Comparison of ENCODE assay signal across 12 mouse cellular contexts in the genomic region with DNA sequence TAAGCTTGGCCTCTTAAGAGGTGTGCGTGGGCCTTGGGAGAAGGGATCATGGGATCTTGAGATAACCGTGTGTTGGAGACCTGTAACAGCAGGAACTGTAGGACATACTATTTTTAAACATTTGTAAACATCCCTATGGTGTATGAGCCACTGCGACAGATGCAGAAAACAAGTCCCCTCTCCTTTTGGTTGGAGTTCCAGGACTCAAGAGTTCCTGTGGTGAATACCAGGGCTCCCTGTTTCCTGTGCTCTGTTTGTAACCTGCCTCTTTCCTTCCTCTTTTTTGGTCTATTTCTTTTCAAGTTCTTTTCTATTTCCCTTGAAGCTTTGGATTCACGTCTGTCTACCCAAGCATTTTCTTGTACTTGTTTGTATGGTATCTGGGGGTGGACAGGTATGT. TPM values are rescaled to one million over a fixed set of nuclear protein-coding genes. Genes with fewer than 3 reads are reported as not detected.
DNase-seq lines count a peak whose midpoint lies in the region; ATAC-seq and TF ChIP-seq lines count a peak whose summit lies in the region.
"Had no signal": no experiment of that assay in that cellular context is flagged by ENCODE, and none has a peak within 500 bp of the region (broad histone marks: within the 10 kb centered on the region; RNA-seq: fewer than 3 reads in every experiment).

No protein-coding gene starts in this region.

- no peaks in the 10 kb centered on the region for H3K27me3 ChIP-seq in heart, embryonic 15.5 days
- H3K27me3 ChIP-seq in midbrain, embryonic 13.5 days, result no peaks in the 10 kb centered on the region
- no peaks in the 10 kb centered on the region for H3K27me3 ChIP-seq in midbrain, embryonic 10.5 days (ENCODE audit: low read depth, poor library complexity, severe bottlenecking)
- no peaks in the 10 kb centered on the region for H3K27me3 ChIP-seq in hindbrain, postnatal 0 days (ENCODE audit: insufficient read depth, low read length)
- no peaks in the 10 kb centered on the region for H3K27me3 ChIP-seq in neural tube, embryonic 14.5 days (ENCODE audit: control insufficient read depth, insufficient read depth, low read length)
- H3K27me3 ChIP-seq: stomach, embryonic 15.5 days had no signal

- no peak overlapping the region for H3K4me3 ChIP-seq in heart, embryonic 15.5 days
- H3K4me3 ChIP-seq in midbrain, embryonic 13.5 days (replicated peaks), result peak overlapping the region; percentile 88
- H3K4me3 ChIP-seq in midbrain, embryonic 10.5 days, result no peak overlapping the region
- H3K4me3 ChIP-seq in hindbrain, postnatal 0 days (ENCODE audit: low read length), result peak overlapping the region; percentile 85
- H3K4me3 ChIP-seq in neural tube, embryonic 14.5 days (ENCODE audit: low read depth, low read length), result peak overlapping the region; percentile 61
- H3K4me3 ChIP-seq: stomach, embryonic 15.5 days had no signal

- H3K4me2 ChIP-seq in heart, embryonic 15.5 days, result peak overlapping the region; percentile 87; the same call in 1 of the 2 replicates
- H3K4me2 ChIP-seq in midbrain, embryonic 13.5 days (replicated peaks), result peak overlapping the region; percentile 71
- peak overlapping the region; percentile 78 for H3K4me2 ChIP-seq in hindbrain, postnatal 0 days (ENCODE audit: low read depth, low read length)
- H3K4me2 ChIP-seq in neural tube, embryonic 14.5 days (ENCODE audit: low read depth, low read length), result peak overlapping the region; percentile 78
- H3K4me2 ChIP-seq: stomach, embryonic 15.5 days had no signal

- H3K9ac ChIP-seq in heart, embryonic 15.5 days, result no peak overlapping the region
- no peak overlapping the region for H3K9ac ChIP-seq in midbrain, embryonic 13.5 days (replicated peaks)
- peak overlapping the region; percentile 89; the same call in 1 of the 2 replicates for H3K9ac ChIP-seq in hindbrain, postnatal 0 days (replicated peaks; ENCODE audit: low read length)
- H3K9ac ChIP-seq in neural tube, embryonic 14.5 days (replicated peaks; ENCODE audit: low read depth, low read length), result no peak overlapping the region; the same call in 1 of the 2 replicates
- H3K9ac ChIP-seq: stomach, embryonic 15.5 days had no signal

- peaks cover 28% of the 10 kb centered on the region; the same call in 1 of the 2 replicates for H3K36me3 ChIP-seq in heart, embryonic 15.5 days
- peaks cover 34% of the 10 kb centered on the region for H3K36me3 ChIP-seq in midbrain, embryonic 13.5 days
- peaks cover 33% of the 10 kb centered on the region for H3K36me3 ChIP-seq in midbrain, embryonic 10.5 days
- peaks cover 30% of the 10 kb centered on the region for H3K36me3 ChIP-seq in hindbrain, postnatal 0 days (ENCODE audit: insufficient read depth, low read length)
- peaks cover 22% of the 10 kb centered on the region for H3K36me3 ChIP-seq in neural tube, embryonic 14.5 days (ENCODE audit: control insufficient read depth, insufficient read depth, low read length)

- no peak for DNase-seq in heart, postnatal 36 days
- DNase-seq in midbrain, embryonic 10.5 days (ENCODE audit: low spot score), result no peak
- DNase-seq in hindbrain, postnatal 0 days (ENCODE audit: low spot score), result no peak
- DNase-seq in urinary bladder, adult 18-20 months (ENCODE audit: low spot score in 2 of 2), result no peak
- DNase-seq: adrenal gland, postnatal 36 days had no signal

- peaks cover 27% of the 10 kb centered on the region for H3K4me1 ChIP-seq in heart, embryonic 15.5 days (replicated peaks)
- H3K4me1 ChIP-seq in midbrain, embryonic 13.5 days (replicated peaks), result peaks cover 37% of the 10 kb centered on the region
- H3K4me1 ChIP-seq in midbrain, embryonic 10.5 days, result peaks cover 25% of the 10 kb centered on the region
- H3K4me1 ChIP-seq in hindbrain, postnatal 0 days (ENCODE audit: insufficient read depth, low read length), result peaks cover 11% of the 10 kb centered on the region
- peaks cover 19% of the 10 kb centered on the region for H3K4me1 ChIP-seq in neural tube, embryonic 14.5 days (ENCODE audit: control insufficient read depth, insufficient read depth, low read length)

- 46% methylated on average over 4 of the region's 4 CpGs for WGBS in heart, embryonic 15.5 days
- WGBS in midbrain, embryonic 13.5 days, result 86% methylated on average over 4 of the region's 4 CpGs
- 84% methylated on average over 4 of the region's 4 CpGs for WGBS in midbrain, embryonic 10.5 days
- 71% methylated on average over 4 of the region's 4 CpGs for whole genome bisulfite sequencing in hindbrain, postnatal 0 days
- 79% methylated on average over 4 of the region's 4 CpGs for WGBS in neural tube, embryonic 14.5 days

- ATAC-seq in heart, embryonic 15.5 days (replicated peaks; ENCODE audit: insufficient number of reproducible peaks, insufficient read depth, low FRiP score, low read depth), result no peak
- no peak for ATAC-seq in midbrain, embryonic 13.5 days
- no peak for ATAC-seq in hindbrain, postnatal 0 days
- no peak for ATAC-seq in neural tube, embryonic 14.5 days (ENCODE audit: low read depth)
- ATAC-seq in monocyte, adult 5-6 weeks (replicated peaks; ENCODE audit: insufficient number of reproducible peaks, low FRiP score, low TSS enrichment, poor library complexity, severe bottlenecking), result no peak

- intact Hi-C loops in heart, postnatal 36 days (cut with DNase I), result loop anchor here (10.0 kb wide), 1 partner anchor 1101 kb away; a partner anchor contains a TSS

- TF ChIP-seq CTCF in hindbrain, postnatal 0 days (IDR thresholded peaks at IDR 0.05; ENCODE audit: low read depth), result no peak

- H3K27ac ChIP-seq in heart, embryonic 15.5 days, result no peak overlapping the region
- H3K27ac ChIP-seq in midbrain, embryonic 13.5 days, result no peak overlapping the region
- H3K27ac ChIP-seq in midbrain, embryonic 10.5 days (replicated peaks), result no peak overlapping the region
- H3K27ac ChIP-seq in hindbrain, postnatal 0 days, result no peak overlapping the region
- no peak overlapping the region for H3K27ac ChIP-seq in neural tube, embryonic 14.5 days (ENCODE audit: low read depth, low read length)
- H3K27ac ChIP-seq: stomach, embryonic 15.5 days had no signal

- no peaks in the 10 kb centered on the region for H3K9me3 ChIP-seq in heart, embryonic 15.5 days (replicated peaks)
- H3K9me3 ChIP-seq in midbrain, embryonic 13.5 days, result no peaks in the 10 kb centered on the region
- no peaks in the 10 kb centered on the region for H3K9me3 ChIP-seq in midbrain, embryonic 10.5 days (replicated peaks)
- H3K9me3 ChIP-seq in hindbrain, postnatal 0 days (ENCODE audit: low read length), result no peaks in the 10 kb centered on the region
- no peaks in the 10 kb centered on the region for H3K9me3 ChIP-seq in neural tube, embryonic 14.5 days (ENCODE audit: control insufficient read depth, low read length)
- H3K9me3 ChIP-seq: stomach, embryonic 15.5 days had no signal

RNA-seq across cellular contexts. Expression of a gene that starts 2.8 kb away (rescaled TPM):
- 41.6 and 44.6 TPM in 2 replicates for polyA plus RNA-seq in heart, embryonic 15.5 days (2015; fragmentation: Nextera tagmentation; extraction: Ambion mirVana)
- 100 to 1,000 TPM; 151 to 152 TPM for total RNA-seq in heart, postnatal 36 days (2021)
- polyA plus RNA-seq in midbrain, embryonic 13.5 days (2015; fragmentation: Nextera tagmentation; extraction: Ambion mirVana), result 159 and 164 TPM in 2 replicates
- polyA plus RNA-seq in midbrain, embryonic 10.5 days (2016; fragmentation: Nextera tagmentation; extraction: Ambion mirVana), result 47.1 and 59.3 TPM in 2 replicates
- 272 and 286 TPM in 2 replicates for total RNA-seq in hindbrain, postnatal 0 days (2014; rRNA removed)
- 272 and 274 TPM in 2 replicates for polyA plus RNA-seq in hindbrain, postnatal 0 days (2015; fragmentation: Nextera tagmentation; extraction: Ambion mirVana)
- 60.2 and 60.6 TPM in 2 replicates for polyA plus RNA-seq in neural tube, embryonic 14.5 days (2014; fragmentation: Nextera tagmentation; extraction: Ambion mirVana)
- total RNA-seq in monocyte, adult 5-6 weeks (2017), result 27.9 to 39.7 TPM (median 35.0 TPM) in 3 replicates

RNA-seq across cellular contexts. Expression of a gene that starts 23.4 kb away (rescaled TPM):
- polyA plus RNA-seq in heart, embryonic 15.5 days (2015; fragmentation: Nextera tagmentation; extraction: Ambion mirVana), result not detected in 2 replicates
- total RNA-seq in heart, postnatal 36 days (2021), result not detected
- polyA plus RNA-seq in midbrain, embryonic 13.5 days (2015; fragmentation: Nextera tagmentation; extraction: Ambion mirVana), result not detected in 2 replicates
- polyA plus RNA-seq in midbrain, embryonic 10.5 days (2016; fragmentation: Nextera tagmentation; extraction: Ambion mirVana), result not detected in 2 replicates
- 0.05 TPM in 1 of 2 replicates, not detected in the other for total RNA-seq in hindbrain, postnatal 0 days (2014; rRNA removed)
- not detected in 2 replicates for polyA plus RNA-seq in hindbrain, postnatal 0 days (2015; fragmentation: Nextera tagmentation; extraction: Ambion mirVana)
- 0.33 TPM in 1 of 2 replicates, not detected in the other for polyA plus RNA-seq in neural tube, embryonic 14.5 days (2014; fragmentation: Nextera tagmentation; extraction: Ambion mirVana)
- total RNA-seq in monocyte, adult 5-6 weeks (2017), result 1.9 TPM in 1 of 3 replicates, not detected in the others
- total RNA-seq: adrenal gland, postnatal 36 days; gastrocnemius, postnatal 4 days had no signal
- polyA plus RNA-seq: limb, embryonic 14.5 days; stomach, embryonic 15.5 days had no signal

RNA-seq across cellular contexts. Expression of a gene that starts 28.8 kb away (rescaled TPM):
- polyA plus RNA-seq in heart, embryonic 15.5 days (2015; fragmentation: Nextera tagmentation; extraction: Ambion mirVana), result 0.30 and 0.79 TPM in 2 replicates
- under 1 TPM; 0.08 to 0.16 TPM for total RNA-seq in heart, postnatal 36 days (2021)
- not detected in 2 replicates for polyA plus RNA-seq in midbrain, embryonic 13.5 days (2015; fragmentation: Nextera tagmentation; extraction: Ambion mirVana)
- 0.10 TPM in 1 of 2 replicates, not detected in the other for polyA plus RNA-seq in midbrain, embryonic 10.5 days (2016; fragmentation: Nextera tagmentation; extraction: Ambion mirVana)
- total RNA-seq in hindbrain, postnatal 0 days (2014; rRNA removed), result not detected in 2 replicates
- 0.09 TPM in 1 of 2 replicates, not detected in the other for polyA plus RNA-seq in hindbrain, postnatal 0 days (2015; fragmentation: Nextera tagmentation; extraction: Ambion mirVana)
- not detected in 2 replicates for polyA plus RNA-seq in neural tube, embryonic 14.5 days (2014; fragmentation: Nextera tagmentation; extraction: Ambion mirVana)
- total RNA-seq in monocyte, adult 5-6 weeks (2017), result 8.4 to 15.7 TPM (median 11.1 TPM) in 3 replicates
- total RNA-seq: gastrocnemius, postnatal 4 days had no signal

RNA-seq across cellular contexts. Expression of a gene that starts 42.0 kb away (rescaled TPM):
- not detected in 2 replicates for polyA plus RNA-seq in heart, embryonic 15.5 days (2015; fragmentation: Nextera tagmentation; extraction: Ambion mirVana)
- total RNA-seq in heart, postnatal 36 days (2021), result not detected
- not detected in 2 replicates for polyA plus RNA-seq in midbrain, embryonic 13.5 days (2015; fragmentation: Nextera tagmentation; extraction: Ambion mirVana)
- polyA plus RNA-seq in midbrain, embryonic 10.5 days (2016; fragmentation: Nextera tagmentation; extraction: Ambion mirVana), result not detected in 2 replicates
- not detected in 2 replicates for total RNA-seq in hindbrain, postnatal 0 days (2014; rRNA removed)
- 0.21 TPM in 1 of 2 replicates, not detected in the other for polyA plus RNA-seq in hindbrain, postnatal 0 days (2015; fragmentation: Nextera tagmentation; extraction: Ambion mirVana)
- not detected in 2 replicates for polyA plus RNA-seq in neural tube, embryonic 14.5 days (2014; fragmentation: Nextera tagmentation; extraction: Ambion mirVana)
- 390 to 1,008 TPM (median 400 TPM) in 3 replicates for total RNA-seq in monocyte, adult 5-6 weeks (2017)
- total RNA-seq: gastrocnemius, postnatal 4 days had no signal
- polyA plus RNA-seq: stomach, embryonic 15.5 days had no signal

RNA-seq across cellular contexts. Expression of a gene that starts 55.9 kb away (rescaled TPM):
- polyA plus RNA-seq in heart, embryonic 15.5 days (2015; fragmentation: Nextera tagmentation; extraction: Ambion mirVana), result 0.60 and 1.1 TPM in 2 replicates
- total RNA-seq in heart, postnatal 36 days (2021), result under 1 TPM in 1 of 2 experiments, not detected in 1; 0.38 TPM
- not detected in 2 replicates for polyA plus RNA-seq in midbrain, embryonic 13.5 days (2015; fragmentation: Nextera tagmentation; extraction: Ambion mirVana)
- polyA plus RNA-seq in midbrain, embryonic 10.5 days (2016; fragmentation: Nextera tagmentation; extraction: Ambion mirVana), result 0.14 TPM in 1 of 2 replicates, not detected in the other
- not detected in 2 replicates for total RNA-seq in hindbrain, postnatal 0 days (2014; rRNA removed)
- polyA plus RNA-seq in hindbrain, postnatal 0 days (2015; fragmentation: Nextera tagmentation; extraction: Ambion mirVana), result not detected in 2 replicates
- not detected in 2 replicates for polyA plus RNA-seq in neural tube, embryonic 14.5 days (2014; fragmentation: Nextera tagmentation; extraction: Ambion mirVana)
- 278 to 891 TPM (median 296 TPM) in 3 replicates for total RNA-seq in monocyte, adult 5-6 weeks (2017)
- total RNA-seq: adrenal gland, postnatal 36 days; gastrocnemius, postnatal 4 days had no signal

Comparison
In these comparisons a context has a peak if more than half of its experiments do, and no peak if none do; other contexts are left out.
1. H3K4me3 ChIP-seq: peak in midbrain, embryonic 13.5 days (single experiment), hindbrain, postnatal 0 days (single experiment) and neural tube, embryonic 14.5 days (single experiment); none in heart, embryonic 15.5 days (single experiment) and midbrain, embryonic 10.5 days (single experiment).
2. Peak in every context shown above with its lines, with median percentiles within 50 percentile points of each other: H3K4me2 ChIP-seq.